Mouse (Mus musculus) spleen, postnatal 14 days (tissue): ENCODE data around the gene Pym1.
A peak's percentile ranks its signal among the peaks of the same experiment; 100 is the strongest.
"Not testable (repeated sequence)": the region's sequence is repeated elsewhere in the genome, so short reads cannot be mapped to it uniquely, and the experiment has no call there.

Experiments used
- DNase-seq, 2 experiments: peaks; one replicate each; pipeline ENCODE4 v3.0.0; 2021 to 2022; ENCODE audit warnings: low spot score in 2 of 2

Gene Pym1

DNA sequence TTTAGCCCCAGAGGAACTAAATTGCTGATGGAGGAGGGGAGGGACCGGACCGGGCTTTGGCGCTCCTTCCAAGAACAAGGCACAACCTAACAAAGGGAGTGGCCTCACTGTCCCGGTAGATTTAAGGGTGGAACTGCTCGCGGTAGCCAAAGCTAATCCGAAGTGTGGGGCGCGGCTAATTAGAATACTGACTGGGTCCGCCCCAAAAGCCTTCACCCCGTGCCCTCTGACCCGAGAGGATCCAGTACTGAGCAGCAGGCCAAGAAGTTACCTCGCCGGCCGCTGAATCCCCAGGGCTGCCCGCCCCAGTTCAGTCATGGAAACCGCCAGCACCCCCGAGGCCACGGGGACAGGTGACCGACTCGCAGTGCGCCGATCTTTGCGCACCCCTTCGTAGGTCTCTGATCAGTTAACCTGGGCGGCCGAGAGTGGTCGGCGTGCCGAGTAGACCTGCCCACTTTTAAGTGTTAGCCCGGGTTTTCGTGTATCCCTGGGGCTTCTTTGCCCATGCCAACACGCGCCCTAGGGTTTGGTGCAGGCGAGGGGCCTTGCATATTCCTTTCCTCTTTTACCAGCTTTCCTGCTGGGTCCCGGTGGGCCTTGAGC, at the start of gene Pym1:
TSS of gene Pym1 (plus strand) at position 244 of the 606 bp plus-strand sequence.
- peak; percentile 62 to 71 for DNase-seq

DNA sequence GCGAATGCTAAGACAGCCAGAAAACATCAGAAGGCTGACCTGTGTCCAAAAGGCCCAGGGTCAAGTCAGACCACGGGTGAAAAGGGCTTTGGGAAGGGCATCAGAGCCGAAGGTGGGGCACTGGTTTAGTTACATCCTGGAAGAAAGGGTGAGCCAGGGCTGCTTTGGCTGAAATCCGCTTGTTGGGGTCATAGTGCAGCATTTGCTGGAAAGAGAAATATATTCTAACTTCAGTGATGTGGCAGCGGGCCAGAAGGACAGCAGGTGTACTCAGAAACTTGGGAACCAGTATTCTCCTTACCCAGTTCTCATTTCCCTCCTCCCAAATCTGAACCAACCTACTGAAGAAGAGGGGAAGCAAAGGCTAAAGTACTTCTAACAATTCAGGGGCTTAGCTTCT, 48.7 kb upstream of the Pym1 start:
- DNase-seq = no peak

DNA sequence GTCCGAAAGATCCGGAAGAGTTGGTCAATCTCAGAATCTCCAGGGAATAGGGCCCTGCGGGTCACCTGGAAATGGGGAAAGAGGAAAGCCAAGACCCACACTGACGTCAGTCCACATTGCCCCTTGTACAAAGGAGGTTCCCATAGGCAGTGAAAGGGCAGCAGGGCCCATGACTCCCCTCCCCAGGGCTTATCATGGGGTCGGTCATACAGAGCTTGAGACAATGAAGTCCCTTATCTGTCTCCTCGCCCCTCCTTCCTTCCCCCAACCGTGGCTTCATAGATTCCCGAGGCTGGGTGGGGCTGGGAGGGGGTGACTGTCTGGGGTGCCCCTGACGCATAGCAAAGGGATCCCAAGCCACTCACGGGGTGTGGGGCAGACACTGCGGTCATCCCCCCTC, 48.1 kb upstream of the Pym1 start:
- DNase-seq = no peak

DNA sequence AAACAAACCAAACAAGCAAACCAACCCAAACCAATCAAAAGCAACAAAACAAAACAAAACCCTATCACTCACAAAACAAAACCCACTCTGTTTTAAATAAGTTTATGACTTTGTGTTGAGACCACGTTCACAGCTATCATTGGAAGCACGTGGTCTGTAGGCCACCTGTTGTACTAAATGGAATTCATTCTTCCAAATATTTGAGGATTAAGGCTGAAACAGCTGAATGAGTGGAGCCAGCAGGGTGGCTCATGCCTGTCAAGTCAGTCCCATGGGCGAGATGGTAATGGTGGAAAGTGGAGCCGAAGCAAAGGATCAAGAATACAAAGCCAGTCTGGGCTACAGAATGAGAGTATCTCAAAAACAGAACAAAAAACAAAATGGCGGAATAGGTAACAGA, 47.0 kb upstream of the Pym1 start:
- DNase-seq = no peak

DNA sequence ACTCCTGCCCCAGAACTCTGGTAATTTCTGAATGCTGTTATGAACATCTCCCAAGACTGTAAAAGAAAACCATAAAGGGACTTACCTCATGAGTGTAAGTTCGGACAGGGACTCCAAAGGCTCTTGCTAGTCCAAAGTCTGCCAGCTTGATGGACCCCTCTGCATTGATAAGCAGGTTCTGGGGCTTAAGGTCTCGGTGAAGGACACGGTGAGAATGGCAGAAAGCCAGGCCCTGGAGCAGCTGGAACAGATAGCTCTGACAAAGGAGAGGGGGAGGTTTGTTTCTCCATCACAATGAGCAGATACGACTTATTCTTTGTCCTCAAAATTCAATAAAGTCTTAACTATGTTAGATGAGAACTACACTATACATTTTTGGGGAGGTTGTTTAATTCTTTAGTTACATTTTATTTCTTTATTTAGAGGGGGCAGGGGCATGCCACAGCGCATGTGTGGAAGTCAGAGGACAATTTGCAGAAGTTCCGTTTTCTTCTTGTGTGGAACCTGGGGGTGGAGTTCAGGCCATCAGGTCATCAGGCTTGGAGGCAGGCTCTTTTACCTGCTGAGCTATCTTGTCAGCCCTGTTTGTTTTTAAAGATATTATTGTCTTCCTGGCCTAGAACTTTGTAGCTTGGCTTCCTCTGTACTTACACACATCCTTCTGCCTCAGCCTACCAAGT, 45.2 kb upstream of the Pym1 start:
- no peak for DNase-seq

DNA sequence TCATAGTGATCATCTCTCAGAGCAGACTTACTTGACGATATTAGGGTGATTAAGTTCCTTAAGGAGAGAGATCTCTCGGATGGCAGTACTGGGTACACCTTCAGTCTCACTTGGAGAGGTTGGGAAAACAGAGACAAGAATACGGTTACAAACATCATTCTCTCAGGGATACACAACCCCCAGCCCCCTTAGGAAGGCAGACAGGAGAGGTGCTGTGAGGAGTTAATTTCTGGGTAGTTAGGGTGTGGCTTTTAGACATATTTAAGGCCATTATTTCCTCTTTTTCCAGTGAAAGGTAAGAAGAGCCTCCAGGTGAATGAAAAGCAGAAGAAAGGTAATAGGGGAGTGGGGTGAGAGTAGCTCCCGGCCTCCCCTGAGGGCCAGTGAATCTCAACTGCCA, 43.8 kb upstream of the Pym1 start, which contains the start of gene Pmel:
TSS of gene Pmel (plus strand) at position 301 of the 400 bp plus-strand sequence.
- DNase-seq = no peak

DNA sequence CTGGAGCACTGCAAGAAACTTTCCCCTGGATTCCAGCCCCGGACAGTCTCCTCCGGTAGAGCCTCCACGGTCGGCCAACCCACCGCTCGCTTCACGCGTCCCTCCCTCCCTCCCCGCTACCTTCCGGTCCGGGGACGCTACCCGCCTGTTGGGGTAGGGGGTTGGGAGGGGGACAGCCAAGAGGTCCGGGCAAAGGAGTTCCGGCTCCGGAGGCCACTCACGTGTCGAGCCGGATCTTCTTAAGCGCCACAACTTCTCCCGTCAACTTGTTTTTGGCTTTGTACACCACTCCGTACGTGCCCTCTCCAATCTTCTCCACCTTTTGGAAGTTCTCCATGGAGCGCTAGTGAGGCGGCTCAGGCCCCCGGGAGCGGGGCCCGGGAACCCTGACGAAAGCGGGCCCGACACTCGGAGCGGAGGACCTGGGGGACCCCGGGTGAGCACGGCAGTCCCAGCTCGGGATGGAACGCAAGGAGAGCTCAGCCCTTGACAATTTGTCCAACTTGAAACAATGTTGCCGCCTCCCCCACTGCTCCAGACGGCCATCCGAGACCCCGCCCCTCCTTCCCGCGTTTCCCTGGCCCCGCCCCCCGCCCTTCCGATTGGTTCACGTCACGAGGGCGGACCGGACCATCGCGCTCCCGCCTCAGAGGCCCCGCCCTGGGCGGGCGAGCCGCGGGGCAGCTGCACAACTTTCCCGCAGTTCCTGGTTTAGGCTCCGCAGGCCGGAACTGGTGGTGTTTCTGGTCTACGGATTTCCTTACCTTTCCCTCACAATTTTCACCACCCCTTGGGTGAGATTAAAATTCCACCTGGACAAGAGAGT, 43.0 kb upstream of the Pym1 start, which contains the start of gene Cdk2:
TSS of gene Cdk2 (minus strand) at position 541 of the 826 bp plus-strand sequence.
- DNase-seq = peak; percentile 85 to 88

DNA sequence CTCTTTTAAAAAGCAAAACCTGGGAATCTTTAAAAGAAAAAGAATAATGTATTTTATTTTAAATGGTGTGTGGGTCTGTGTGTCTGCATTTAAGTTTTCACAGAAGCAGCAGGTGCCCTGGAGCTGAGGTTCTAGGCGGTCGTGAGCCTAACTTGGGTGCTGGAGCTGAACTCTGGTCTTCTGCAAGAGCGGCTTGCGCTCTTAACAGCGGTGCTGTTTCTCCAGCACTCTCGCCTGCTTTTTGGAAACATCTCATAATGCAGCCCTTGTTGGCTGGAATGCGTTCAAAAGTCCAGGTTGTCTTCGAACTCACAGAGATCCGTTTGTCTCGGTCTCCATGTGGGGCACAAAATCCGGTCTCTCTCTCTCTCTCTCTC, 42.4 kb upstream of the Pym1 start:
- DNase-seq = peak in 1 of 2 experiments; percentile 9

DNA sequence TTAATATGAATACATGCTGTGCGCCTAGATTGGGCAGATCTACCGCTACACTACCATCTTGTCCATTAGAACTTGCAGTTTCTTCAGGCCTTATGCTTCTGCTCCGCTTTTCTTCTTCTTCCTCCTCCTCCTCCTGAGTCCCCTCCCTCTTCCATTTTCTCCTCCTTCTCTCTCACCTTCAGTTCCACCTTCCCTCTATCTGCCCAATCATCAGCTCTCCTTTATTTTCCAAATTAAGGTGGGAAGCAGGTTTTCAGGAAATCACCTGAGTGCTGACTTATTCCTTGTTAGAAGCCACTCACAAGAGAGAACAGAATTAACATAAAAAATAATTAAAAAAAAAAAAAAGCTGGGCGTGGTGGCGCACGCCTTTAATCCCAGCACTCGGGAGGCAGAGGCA, 36.4 kb upstream of the Pym1 start:
- DNase-seq = not testable (repeated sequence)

DNA sequence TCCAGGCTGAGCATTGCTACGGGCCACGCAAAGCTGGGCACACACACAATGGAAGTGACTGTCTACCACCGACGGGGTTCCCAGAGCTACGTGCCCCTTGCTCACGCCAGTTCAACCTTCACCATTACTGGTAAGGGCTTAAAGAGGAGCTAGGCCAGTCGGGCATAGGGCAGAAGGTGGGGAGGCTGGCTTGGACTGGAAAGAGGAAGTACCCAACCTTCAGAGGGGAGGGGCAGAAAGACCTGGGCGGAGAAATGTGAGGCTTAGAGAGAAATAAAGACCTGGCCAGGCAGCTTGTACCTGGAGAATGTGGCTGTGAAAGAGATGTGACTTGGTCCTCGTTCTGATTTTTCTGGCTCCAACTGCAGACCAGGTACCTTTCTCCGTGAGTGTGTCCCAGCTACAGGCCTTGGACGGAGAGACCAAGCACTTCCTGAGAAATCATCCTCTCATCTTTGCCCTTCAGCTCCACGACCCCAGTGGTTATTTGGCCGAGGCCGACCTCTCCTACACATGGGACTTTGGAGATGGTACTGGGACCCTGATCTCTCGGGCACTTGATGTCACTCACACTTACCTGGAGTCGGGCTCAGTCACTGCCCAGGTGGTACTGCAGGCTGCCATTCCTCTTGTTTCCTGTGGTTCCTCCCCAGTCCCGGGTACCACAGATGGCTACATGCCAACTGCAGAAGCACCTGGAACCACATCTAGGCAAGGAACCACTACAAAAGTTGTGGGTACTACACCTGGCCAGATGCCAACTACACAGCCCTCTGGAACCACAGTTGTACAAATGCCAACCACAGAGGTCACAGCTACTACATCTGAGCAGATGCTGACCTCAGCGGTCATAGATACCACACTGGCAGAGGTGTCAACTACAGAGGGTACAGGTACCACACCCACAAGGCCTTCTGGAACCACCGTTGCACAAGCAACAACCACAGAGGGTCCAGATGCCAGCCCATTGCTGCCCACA, 31.8 kb upstream of the Pym1 start:
- DNase-seq = peak in 1 of 2 experiments; percentile 41

DNA sequence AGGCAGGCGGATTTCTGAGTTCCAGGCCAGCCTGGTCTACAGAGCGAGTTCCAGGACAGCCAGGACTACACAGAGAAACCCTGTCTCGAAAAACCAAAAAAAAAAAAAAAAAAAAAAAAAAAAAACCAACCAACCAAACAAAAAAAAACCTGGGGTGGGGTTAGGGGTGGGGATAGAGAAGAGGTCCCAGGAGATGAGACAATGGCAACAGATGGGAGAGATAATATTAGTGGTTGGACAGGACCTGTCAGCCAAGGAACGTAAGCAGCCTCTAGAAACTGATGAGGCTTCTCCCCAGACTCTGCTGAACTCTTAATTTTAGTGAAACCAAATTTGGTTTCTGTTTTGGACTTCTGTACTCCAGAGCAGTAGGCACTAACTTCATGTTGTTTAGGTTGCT, 22.2 kb upstream of the Pym1 start:
- not testable (repeated sequence) for DNase-seq

DNA sequence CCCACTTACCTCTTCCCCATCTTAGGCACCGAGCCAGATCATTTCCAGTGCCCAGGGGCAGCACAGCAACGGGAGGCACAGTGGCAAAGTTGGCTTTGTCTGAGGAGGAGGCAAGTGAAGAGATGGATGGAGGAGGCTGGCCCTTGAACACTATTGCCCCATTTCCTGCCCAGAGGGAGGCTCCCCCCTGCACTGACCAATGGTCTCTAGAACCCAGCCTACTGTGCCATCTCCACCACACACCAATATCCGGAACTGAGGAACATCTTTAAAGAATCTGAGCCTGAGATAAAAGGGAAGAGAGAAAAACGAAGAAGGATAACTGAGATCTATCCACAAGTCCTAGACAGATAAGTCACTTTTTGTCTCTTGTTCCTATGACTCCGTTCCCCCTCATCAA, 19.6 kb upstream of the Pym1 start:
- DNase-seq = no peak

DNA sequence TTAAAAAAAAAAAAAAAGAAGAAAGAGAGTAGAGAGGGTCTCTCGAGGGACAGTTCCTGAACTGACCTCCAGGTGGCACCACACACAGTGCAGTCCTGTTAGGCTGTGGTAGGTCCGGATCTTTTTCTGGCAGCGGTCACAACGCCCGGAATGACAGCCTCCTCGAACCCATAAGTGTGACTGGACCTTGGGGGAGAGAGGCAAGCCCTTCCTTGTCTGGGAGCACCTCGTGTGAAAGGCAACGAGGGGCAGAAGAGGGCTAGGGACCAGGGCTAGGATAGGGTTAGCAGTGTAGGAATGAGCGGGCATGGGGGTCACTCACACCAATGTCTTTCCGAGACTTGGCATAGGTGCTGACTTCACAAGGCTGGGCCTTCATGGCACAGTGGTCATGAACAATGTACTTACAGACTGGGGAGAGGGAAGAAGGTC, 16.7 kb upstream of the Pym1 start:
- DNase-seq = peak; percentile 42 to 63

DNA sequence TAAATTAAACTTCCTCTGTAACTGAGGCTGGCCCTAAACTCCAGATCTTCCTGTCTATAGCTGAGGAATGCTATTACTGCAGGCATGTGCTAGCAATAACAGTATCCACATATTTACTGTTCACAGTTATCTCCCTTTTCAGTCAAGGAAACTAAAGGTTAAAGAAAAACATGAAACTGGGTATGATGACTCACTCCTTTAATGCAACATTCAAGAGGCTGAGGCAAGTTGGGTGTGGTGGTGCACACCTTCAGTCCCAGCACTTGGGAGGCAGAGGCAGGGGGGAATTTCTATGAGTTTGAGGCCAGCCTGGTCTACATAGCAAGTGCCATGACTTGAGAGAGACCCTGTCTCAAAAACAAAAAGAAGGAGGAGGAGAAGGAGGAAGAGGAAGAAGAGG, 15.7 kb upstream of the Pym1 start:
- DNase-seq = no peak

DNA sequence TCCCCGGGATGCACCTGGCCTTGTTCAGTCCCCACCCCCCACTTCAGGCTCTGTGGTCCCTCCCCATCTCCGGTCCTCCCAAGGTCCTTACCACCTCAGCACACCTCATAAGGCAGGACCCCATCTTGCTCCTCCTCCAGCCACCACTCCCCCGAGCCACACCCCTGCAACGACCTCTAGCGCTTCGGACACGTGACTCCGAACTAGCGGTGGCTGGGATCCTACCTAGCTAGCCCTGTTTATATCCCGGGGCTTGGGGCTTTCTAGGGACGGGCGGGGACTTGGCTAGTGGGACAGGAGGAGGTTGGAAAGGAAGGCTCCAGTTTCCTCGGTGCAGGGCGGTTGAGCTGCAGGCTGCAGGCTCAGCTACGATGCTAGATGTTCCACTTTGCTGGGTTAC, 10.3 kb upstream of the Pym1 start:
- DNase-seq = no peak

DNA sequence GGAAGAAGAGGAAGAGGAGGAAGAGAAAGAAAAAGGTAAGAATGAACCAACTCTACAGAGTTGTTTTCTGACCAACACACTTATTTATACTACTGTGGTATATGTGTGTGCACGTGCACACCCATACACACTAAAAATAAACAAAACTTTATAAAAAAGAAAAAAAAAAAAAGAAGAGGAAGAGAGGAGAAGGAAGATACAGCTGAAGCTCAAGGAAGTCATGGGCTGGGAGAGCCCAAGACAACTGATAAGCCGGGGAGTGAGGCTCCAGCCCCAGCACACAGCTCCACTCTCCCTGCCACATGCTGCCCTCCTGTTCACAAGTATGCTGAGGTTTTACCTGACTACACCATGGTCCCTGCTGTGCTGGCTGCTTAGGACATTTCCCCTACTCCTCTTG, 7.4 kb upstream of the Pym1 start:
- no peak for DNase-seq

DNA sequence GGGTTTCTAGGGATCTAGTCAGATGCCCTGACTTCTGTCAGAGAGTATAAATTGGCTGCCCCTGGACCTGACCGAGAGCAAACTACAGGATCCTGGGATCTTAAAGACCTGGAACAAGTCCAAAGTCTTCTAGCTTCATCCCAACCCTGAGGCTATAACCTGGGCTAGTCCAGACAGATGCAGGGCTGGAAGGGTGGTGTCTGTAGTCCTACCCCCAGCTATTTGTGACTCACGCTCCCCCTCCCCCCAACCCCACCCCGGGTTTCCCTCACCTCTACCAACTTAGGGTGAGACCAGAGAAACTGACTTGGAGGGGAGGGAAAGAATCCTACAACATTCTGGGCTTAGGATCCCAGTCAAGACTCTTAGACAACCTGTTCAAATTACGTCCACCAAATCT, 5.1 kb upstream of the Pym1 start:
- no peak for DNase-seq

DNA sequence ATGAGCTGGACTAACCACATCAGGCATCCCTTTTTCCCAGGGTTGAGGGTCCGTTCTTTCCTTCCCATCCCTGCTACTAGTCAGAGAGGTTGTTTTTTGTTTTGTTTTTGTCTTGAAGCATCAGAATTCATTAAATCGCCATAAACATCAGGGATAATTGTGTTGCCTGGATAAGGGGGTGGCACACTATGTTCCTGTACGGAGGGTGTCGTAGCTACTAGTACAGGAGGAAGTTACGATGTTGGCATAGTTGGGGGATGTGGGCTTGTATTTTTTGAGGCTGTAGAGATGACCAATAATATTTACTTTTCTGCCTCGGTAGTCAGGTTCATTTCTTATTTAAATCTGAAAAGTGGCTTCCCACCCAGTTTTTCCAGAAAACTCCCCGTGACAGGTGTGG, 4.5 kb upstream of the Pym1 start:
- DNase-seq = no peak

DNA sequence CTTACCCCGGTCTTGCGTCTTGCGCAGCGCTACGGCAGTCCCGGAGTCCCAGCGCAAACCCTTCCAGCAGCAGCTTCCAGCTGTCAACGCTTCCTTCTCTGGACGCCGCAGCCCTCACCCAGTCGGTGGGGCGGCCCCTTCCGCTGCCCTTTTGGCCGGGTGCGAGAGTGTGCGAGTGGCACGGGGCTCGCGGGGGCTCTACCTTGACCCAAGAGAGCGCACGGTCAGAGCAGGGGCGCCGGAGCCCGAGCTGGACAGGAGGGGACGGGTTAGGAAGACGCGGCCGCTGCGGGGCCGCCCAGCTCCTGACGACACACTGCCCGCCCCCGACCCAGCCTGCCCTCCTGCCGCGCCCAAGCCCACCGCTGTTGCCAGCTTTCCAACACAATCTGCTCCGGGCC, 3.9 kb upstream of the Pym1 start:
- peak; percentile 30 to 33 for DNase-seq

DNA sequence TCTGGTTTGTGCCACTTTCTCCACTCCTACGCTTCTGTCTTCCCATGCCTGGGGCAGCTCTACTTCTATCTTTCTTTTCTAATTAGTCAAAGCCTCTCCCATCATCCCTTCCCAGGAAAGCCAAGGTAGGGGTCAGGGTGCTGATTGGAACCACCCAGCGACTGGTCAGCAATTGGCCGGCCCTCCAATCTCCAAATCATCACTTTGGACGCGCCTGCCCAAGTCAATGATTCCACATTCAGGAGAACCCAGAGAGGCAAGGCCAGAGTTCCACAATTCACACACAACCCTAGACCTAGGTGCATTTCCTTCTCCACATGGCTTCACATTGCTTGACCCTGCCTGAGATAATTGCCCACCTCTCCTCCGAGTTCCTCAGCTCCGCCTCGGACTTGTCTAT, 3.5 kb upstream of the Pym1 start:
- no peak for DNase-seq
